Mouse (Mus musculus): Measurements from ENCODE around the gene Hist2h2ab.
"Not testable (repeated sequence)": the region's sequence is repeated elsewhere in the genome, so short reads cannot be mapped to it uniquely, and the experiment has no call there.

Hist2h2ab gene

DNA sequence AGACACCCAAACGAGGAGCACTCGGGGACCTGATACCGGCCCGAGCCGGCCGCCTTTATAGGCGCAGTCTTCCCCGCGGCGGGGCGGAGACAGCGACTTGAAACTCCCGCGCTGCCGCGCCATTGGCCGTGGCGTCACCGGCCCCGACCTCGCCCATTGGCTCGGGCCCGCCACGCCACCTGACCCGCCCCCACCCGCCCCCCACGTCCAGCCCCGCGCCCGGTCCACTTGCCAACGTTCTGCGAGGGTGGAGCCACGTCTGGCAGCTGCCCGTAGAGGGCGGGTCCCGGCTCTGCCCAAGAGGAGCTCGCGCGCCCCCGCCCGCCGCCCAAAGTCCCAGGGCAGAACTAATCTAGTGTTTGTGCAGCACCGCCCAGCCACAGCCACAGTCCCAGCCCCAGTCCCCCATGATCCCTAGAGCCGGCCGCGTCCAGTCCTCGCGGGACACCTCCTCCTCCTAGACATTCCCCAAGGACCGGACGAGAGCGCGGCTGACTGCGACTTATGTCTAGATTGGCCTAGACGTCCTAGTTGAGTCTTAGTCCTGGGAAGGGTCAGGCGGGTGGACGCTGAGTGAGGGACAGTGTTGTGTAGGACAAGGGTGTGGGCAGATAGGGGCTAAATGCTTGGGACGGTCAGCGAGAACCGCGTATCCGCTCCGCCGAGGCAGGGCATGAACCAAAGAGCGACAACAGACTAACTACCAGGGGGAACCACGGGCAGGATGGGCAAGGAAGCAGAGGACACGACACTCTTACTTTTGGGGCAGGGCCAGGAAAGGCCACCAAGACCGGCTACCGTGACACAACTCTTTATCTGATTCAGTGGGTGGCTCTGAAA, 19.5 kb downstream of the Hist2h2ab start, which contains the start of gene Hist2h3c2:
Gene Hist2h3c2, minus strand, starts transcription at position 174 of the 840 bp plus-strand sequence.
- DNase-seq: peak; percentile 38

DNA sequence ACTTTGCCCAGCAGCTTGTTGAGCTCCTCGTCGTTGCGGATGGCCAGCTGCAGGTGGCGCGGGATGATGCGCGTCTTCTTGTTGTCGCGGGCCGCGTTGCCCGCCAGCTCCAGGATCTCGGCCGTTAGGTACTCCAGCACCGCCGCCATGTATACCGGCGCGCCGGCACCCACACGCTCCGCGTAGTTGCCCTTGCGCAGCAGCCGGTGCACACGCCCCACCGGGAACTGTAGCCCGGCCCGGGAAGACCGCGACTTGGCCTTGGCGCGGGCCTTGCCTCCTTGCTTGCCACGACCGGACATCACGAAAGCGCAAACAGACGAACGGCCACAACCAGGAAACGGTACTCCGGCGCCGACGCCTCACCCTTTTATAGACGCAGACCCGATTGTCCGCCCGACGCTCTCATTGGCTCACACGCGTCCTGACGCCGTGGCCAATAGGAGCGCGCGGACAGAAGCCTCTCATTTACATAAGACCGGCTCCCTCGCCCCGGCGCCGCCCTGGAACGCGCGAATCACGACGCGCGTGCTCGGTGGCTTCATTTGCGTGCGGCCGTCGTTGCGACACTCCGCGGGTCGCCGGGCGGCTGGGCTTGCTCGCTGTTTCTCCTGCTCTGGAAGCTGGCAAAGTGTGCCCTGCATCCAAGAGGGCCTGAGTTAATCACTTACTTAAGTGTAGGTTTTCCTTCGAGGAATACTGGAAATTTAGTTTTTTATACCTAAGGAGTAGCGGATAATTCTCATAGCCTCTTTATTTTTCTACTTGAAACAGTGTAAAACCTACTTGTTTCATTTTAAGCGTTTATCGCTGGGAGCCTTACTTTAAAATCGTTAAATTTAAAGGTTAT, 20.5 kb downstream of the Hist2h2ab start, which contains the start of gene Hist2h2aa2:
Gene Hist2h2aa2, minus strand, starts transcription at position 328 of the 850 bp plus-strand sequence.
- peak; percentile 95 for DNase-seq

DNA sequence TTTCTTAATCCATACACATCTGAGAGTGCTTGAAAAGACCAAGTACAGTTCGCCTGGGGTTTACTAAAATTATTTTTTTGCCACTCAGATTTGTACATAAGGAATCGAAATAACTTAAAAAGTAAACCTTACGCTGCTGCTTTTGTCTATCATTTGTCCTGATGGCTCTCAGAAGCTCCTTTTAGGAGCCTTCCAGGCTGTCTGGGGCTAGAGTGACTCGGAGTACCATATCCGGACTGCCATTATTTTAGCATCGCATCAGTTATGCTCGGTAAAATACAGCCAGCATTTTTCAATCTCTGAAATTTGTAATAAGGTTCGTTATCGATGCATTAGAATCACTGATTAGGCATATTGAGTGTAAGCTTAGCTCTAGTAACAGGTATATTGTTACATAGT, 21.1 kb downstream of the Hist2h2ab start:
- no peak for DNase-seq

- DNase-seq: no peak
Measured at GRCm38 (mm10) chr3:96243921-96244572, 24.4 kb downstream of the Hist2h2ab start.

DNA sequence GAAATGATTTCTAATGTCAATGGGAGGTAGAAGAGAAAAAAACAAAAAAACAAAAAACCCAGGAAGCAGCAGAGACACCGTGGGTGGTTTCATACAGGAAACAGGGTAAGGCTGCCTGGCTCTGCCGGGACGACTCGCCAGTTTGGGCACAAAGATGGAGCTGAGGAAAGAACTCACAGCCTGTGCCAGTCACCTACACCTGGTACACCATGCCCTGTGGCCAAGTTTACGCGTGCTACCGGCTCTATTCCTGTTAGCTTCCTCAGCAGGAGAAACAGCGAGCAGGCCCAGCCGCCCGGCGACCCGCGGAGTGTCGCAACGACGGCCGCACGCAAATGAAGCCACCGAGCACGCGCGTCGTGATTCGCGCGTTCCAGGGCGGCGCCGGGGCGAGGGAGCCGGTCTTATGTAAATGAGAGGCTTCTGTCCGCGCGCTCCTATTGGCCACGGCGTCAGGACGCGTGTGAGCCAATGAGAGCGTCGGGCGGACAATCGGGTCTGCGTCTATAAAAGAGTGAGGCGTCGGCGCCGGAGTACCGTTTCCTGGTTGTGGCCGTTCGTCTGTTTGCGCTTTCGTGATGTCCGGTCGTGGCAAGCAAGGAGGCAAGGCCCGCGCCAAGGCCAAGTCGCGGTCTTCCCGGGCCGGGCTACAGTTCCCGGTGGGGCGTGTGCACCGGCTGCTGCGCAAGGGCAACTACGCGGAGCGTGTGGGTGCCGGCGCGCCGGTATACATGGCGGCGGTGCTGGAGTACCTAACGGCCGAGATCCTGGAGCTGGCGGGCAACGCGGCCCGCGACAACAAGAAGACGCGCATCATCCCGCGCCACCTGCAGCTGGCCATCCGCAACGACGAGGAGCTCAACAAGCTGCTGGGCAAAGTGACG, 25.6 kb downstream of the Hist2h2ab start, which contains the start of gene Hist2h2aa1:
Gene Hist2h2aa1, plus strand, starts transcription at position 495 of the 884 bp plus-strand sequence.
- peak; percentile 87 for DNase-seq

- DNase-seq: not testable (repeated sequence)
Measured at GRCm38 (mm10) chr3:96246018-96246417, 26.4 kb downstream of the Hist2h2ab start.

DNA sequence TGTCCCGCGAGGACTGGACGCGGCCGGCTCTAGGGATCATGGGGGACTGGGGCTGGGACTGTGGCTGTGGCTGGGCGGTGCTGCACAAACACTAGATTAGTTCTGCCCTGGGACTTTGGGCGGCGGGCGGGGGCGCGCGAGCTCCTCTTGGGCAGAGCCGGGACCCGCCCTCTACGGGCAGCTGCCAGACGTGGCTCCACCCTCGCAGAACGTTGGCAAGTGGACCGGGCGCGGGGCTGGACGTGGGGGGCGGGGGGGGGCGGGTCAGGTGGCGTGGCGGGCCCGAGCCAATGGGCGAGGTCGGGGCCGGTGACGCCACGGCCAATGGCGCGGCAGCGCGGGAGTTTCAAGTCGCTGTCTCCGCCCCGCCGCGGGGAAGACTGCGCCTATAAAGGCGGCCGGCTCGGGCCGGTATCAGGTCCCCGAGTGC, 26.8 kb downstream of the Hist2h2ab start, which contains the start of gene Hist2h3c1:
Gene Hist2h3c1, plus strand, starts transcription at position 259 of the 430 bp plus-strand sequence.
- DNase-seq: not testable (repeated sequence)

- no peak for DNase-seq
Measured at GRCm38 (mm10) chr3:96247356-96248140, 27.9 kb downstream of the Hist2h2ab start.

DNA sequence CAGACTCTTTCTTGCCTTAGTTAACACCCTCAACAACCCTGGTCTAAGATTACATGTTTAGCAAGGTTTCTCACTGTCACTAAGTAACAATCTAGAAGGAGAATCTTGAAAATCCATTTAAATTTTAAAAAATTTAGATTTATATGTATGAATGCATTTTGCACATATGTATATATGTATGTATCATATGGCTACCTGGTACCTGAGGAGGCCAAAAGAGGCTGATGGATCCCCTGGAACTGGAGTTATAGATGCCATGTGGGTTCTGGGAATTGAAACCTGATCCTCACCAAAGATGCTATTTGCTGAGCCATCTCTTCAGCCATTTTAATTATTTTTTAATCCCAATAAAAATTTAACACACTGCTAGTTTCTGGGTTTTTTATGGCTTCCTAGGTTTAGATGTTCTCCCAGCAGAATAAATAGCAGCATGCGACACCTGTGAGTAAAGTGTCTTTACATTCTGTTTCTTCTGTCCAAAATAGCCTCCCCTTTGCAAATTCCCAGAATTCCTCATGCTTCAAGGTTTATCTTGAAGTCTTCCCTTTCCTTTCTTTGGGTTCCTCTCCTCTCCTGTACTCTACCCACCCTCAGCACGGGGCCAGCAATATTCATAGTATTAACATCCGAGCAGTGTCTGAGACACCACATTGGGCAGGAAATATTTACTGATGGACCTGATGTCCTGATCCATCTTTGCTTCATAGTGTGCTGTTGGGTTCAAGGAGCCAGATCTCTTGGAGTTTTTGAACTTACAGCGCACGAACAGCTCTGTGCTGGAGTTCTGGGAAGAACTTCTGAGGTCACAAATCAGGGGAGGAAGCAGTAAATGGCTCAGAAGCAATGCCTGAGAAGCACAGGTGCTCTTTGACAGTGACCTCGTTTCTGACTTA, 28.7 kb downstream of the Hist2h2ab start:
- DNase-seq: no peak

DNA sequence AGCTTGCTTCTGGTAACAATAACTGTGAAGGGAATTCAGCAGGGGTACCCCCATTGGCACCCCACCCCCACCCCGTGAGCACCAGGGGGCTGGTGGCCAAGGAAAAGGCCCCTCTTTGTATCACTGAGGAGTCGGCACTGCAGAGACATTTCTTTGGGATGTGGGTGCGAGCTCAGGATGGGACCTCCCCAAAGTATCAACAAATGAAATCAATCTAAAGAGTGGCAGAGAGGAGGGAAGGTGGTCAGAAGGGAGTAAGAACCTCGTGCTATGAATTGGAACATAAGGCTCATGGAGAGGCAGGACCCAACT, 29.3 kb downstream of the Hist2h2ab start:
- no peak for DNase-seq

GRCm38 (mm10) chr3:96250890-96251289, 31.2 kb downstream of the Hist2h2ab start:
- no peak for DNase-seq

GRCm38 (mm10) chr3:96251787-96252186, 32.1 kb downstream of the Hist2h2ab start:
- DNase-seq: no peak

DNA sequence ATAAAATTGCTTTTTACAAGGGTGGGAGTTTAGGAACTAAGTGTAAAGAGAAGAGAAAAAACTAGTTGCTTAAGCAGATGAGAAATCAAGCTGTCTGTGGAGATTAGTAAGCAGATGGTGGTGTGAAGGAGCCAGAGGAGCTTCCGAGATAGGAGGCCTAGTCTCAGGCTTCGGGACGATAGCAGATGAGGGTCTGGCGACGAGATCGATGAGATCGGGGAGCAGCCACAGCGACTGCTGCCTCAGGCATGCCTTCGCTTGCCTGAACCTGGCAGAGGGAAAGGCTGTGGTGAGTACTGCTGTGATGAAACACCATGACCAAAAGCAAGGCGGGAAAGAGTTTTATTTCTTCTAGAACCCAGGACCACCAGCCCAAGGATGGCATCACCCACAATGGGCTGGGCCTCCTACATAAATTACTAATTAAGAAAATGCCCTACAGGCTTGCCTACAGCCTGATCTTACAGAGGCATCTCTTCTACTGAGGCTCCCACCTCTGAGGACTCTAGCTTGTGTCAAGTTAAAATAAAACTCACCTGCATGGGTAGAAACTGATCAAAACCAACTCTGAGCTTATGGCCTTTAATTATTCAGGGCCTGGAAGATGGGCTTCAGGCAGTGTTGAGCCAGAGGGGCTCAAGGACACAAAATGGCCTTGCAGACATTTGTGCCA, 35.2 kb downstream of the Hist2h2ab start:
- no peak for DNase-seq

- DNase-seq: no peak
Measured at GRCm38 (mm10) chr3:96255926-96256593, 36.4 kb downstream of the Hist2h2ab start.

- DNase-seq: no peak
Measured at GRCm38 (mm10) chr3:96257190-96257589, 37.5 kb downstream of the Hist2h2ab start.

GRCm38 (mm10) chr3:96260220-96260619, 40.6 kb downstream of the Hist2h2ab start:
- no peak for DNase-seq

DNA sequence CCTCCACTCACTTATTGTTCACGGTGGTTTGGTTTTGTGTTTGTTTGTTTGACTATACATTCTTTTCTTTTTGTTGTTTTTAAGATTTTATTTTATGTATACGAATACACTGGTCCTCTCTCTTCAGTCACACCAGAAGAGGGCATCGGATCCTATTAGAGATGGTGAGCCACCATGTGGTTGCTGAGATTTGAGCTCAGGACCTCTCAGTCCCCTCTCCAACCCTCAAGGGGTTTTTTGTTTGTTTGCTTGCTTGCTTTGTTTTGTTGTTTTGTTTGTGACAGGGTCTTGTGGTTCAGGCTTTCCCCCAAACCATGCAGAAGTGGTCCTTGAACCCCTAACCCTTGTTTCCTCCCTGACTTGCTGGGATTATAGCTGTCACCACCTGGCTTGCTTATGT, 42.0 kb downstream of the Hist2h2ab start:
- no peak for DNase-seq

DNA sequence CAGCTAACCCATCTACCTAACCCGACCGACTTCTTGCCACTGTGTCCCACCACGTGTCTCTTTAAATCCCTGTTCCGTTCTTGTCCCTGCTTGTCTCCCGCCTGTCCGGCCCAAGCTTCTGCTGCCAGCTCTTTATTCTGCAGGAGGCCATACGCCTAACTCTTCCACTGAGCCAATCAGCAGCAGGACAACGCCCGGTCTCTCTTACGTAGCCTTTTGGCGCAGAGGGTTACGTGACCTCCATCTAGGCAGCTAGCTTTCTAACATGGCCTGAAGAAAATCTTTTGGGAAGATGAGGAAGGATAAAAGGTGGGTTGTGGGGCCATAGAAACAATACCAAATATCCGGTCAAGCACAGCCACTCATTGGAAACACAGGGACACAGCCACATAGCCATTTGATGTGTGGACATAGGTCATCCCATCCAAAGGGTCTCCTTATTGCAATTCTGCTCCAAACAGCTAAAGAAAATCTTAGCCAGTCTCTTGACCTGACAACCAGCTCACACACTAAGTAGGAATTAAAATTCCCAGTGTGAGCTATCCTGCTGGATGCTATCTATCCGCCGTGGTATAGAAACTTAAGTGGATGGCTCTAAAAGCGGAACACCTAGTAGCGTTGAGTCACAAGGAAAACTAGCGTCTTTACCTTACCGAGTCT, 42.7 kb downstream of the Hist2h2ab start:
- DNase-seq: peak; percentile 85

Measured in cerebellum, adult 11 months (tissue).